Mouse (Mus musculus) heart, embryonic 10.5 days (tissue): ENCODE measurements around the gene Hhat. TPM values are rescaled to one million over a fixed set of nuclear protein-coding genes. Genes with fewer than 3 reads are reported as not detected.

Experiments
- DNase-seq: peaks from one replicate; pipeline ENCODE4 v3.0.0-alpha.2; 2017; ENCODE audit warnings: low spot score
- H3K27ac ChIP-seq: fragments of 300-500 bp; sonication (generic); 2 replicates; pipeline ENCODE4 v1.5.1; 2016; ENCODE audit warnings: mild to moderate bottlenecking
- H3K27me3 ChIP-seq: fragments of 300-500 bp; sonication (generic); 2 replicates; pipeline ENCODE4 v1.6.1; 2016; ENCODE audit warnings: mild to moderate bottlenecking; ENCODE audit not compliant: poor library complexity, insufficient read depth, severe bottlenecking
- H3K36me3 ChIP-seq: fragments of 300-500 bp; sonication (generic); 2 replicates; pipeline ENCODE4 v1.6.1; 2016; ENCODE audit warnings: mild to moderate bottlenecking, moderate library complexity
- H3K4me1 ChIP-seq: fragments of 300-500 bp; sonication (generic); 2 replicates; pipeline ENCODE4 v1.6.1; 2016; ENCODE audit warnings: mild to moderate bottlenecking
- H3K4me3 ChIP-seq: fragments of 300-500 bp; sonication (generic); 2 replicates; pipeline ENCODE4 v1.5.1; 2016; ENCODE audit warnings: mild to moderate bottlenecking, moderate library complexity
- H3K9me3 ChIP-seq: fragments of 300-500 bp; sonication (generic); 2 replicates; pipeline ENCODE4 v1.6.1; 2016; ENCODE audit warnings: mild to moderate bottlenecking, moderate library complexity
- WGBS: fragments of 180-500 bp; shearing (Covaris S2); methylation state at CpG from one replicate; pipeline ENCODE4 v1.1.7; 2016; 5-methylcytosine and 5-hydroxymethylcytosine counted together
- polyA plus RNA-seq: library from polyadenylated mRNA; unstranded; fragments of >200 nt; fragmentation: Nextera tagmentation; extraction: Ambion mirVana; gene quantifications from 2 replicates; pipeline ENCODE4 v1.2.1, GENCODE M21; 2016

Hhat gene
- polyA plus RNA-seq, 1 experiment from 2014 or later, result 6.8 TPM

- WGBS, result 68% methylated on average over 6 of the region's 6 CpGs
- H3K4me3 ChIP-seq, result no peak overlapping the region
- H3K4me1 ChIP-seq, result no peaks in the 10 kb centered on the region
Measured at GRCm38 (mm10) chr1:192457526-192458206, 313.4 kb downstream of the Hhat start.

GRCm38 (mm10) chr1:192457037-192457436 lies 314.0 kb downstream of the Hhat start:
- no peak for DNase-seq
- Histone ChIP-seq H3K4me1 (no peaks in the 10 kb centered on the region), H3K4me3 (no peak overlapping the region), H3K36me3 (no peaks in the 10 kb centered on the region), H3K9me3 (no peaks in the 10 kb centered on the region), H3K27ac (no peak overlapping the region), H3K27me3 (no peaks in the 10 kb centered on the region)
- WGBS, result 51% methylated on average over 3 of the region's 3 CpGs

More at GRCm38 (mm10) chr1:192457526-192458206, 313.4 kb downstream of the Hhat start:
- Histone ChIP-seq H3K27ac (no peak overlapping the region), H3K36me3 (no peaks in the 10 kb centered on the region), H3K27me3 (no peaks in the 10 kb centered on the region), H3K9me3 (no peaks in the 10 kb centered on the region)
- DNase-seq, result peak; percentile 79

- 56% methylated on average over 4 of the region's 4 CpGs for WGBS
- Histone ChIP-seq H3K4me1 (no peaks in the 10 kb centered on the region), H3K27ac (no peak overlapping the region)
Measured at GRCm38 (mm10) chr1:192454981-192455380, 316.0 kb downstream of the Hhat start.

GRCm38 (mm10) chr1:192454501-192454900 lies 316.5 kb downstream of the Hhat start:
- no peaks in the 10 kb centered on the region for H3K27me3 ChIP-seq
- no peaks in the 10 kb centered on the region for H3K36me3 ChIP-seq
- H3K4me3 ChIP-seq, result no peak overlapping the region
- no peaks in the 10 kb centered on the region for H3K4me1 ChIP-seq
- no peaks in the 10 kb centered on the region for H3K9me3 ChIP-seq
- DNase-seq, result no peak
- WGBS, result 44% methylated on average over 1 of the region's 1 CpGs
- no peak overlapping the region for H3K27ac ChIP-seq

More at GRCm38 (mm10) chr1:192454981-192455380, 316.0 kb downstream of the Hhat start:
- H3K36me3 ChIP-seq, result no peaks in the 10 kb centered on the region
- no peak overlapping the region for H3K4me3 ChIP-seq
- no peaks in the 10 kb centered on the region for H3K9me3 ChIP-seq
- no peaks in the 10 kb centered on the region for H3K27me3 ChIP-seq
- no peak for DNase-seq

GRCm38 (mm10) chr1:192451722-192452121 lies 319.3 kb downstream of the Hhat start:
- no peaks in the 10 kb centered on the region for H3K9me3 ChIP-seq
- H3K4me3 ChIP-seq, result no peak overlapping the region
- H3K36me3 ChIP-seq, result no peaks in the 10 kb centered on the region
- H3K27ac ChIP-seq, result no peak overlapping the region
- WGBS, result 58% methylated on average over 4 of the region's 4 CpGs
- no peak for DNase-seq
- 0 out of 2 replicates have a peak, but pooled peaks cover 3% of the 10 kb centered on the region for H3K27me3 ChIP-seq
- H3K4me1 ChIP-seq, result no peaks in the 10 kb centered on the region

- Histone ChIP-seq H3K36me3 (no peaks in the 10 kb centered on the region), H3K9me3 (no peaks in the 10 kb centered on the region), H3K27me3 (0 out of 2 replicates have a peak, but pooled peaks cover 3% of the 10 kb centered on the region)
Measured at GRCm38 (mm10) chr1:192450425-192450824, 320.6 kb downstream of the Hhat start.

GRCm38 (mm10) chr1:192449572-192450351 lies 321.3 kb downstream of the Hhat start:
- 64% methylated on average over 4 of the region's 4 CpGs for WGBS
- Histone ChIP-seq H3K9me3 (no peaks in the 10 kb centered on the region), H3K27me3 (0 out of 2 replicates have a peak, but pooled peaks cover 3% of the 10 kb centered on the region), H3K4me3 (no peak overlapping the region), H3K27ac (no peak overlapping the region), H3K4me1 (no peaks in the 10 kb centered on the region), H3K36me3 (no peaks in the 10 kb centered on the region)
- no peak for DNase-seq

More at GRCm38 (mm10) chr1:192450425-192450824, 320.6 kb downstream of the Hhat start:
- H3K4me3 ChIP-seq, result no peak overlapping the region
- H3K4me1 ChIP-seq, result no peaks in the 10 kb centered on the region
- no peak overlapping the region for H3K27ac ChIP-seq
- DNase-seq, result no peak

- H3K9me3 ChIP-seq, result no peaks in the 10 kb centered on the region
- 91% methylated on average over 1 of the region's 1 CpGs for WGBS
- no peak for DNase-seq
Measured at GRCm38 (mm10) chr1:192448512-192448911, 322.5 kb downstream of the Hhat start.

GRCm38 (mm10) chr1:192447666-192448065 lies 323.4 kb downstream of the Hhat start:
- Histone ChIP-seq H3K9me3 (no peaks in the 10 kb centered on the region), H3K27ac (no peak overlapping the region), H3K4me3 (no peak overlapping the region), H3K36me3 (no peaks in the 10 kb centered on the region), H3K27me3 (0 out of 2 replicates have a peak, but pooled peaks cover 3% of the 10 kb centered on the region), H3K4me1 (no peaks in the 10 kb centered on the region)
- 52% methylated on average over 2 of the region's 2 CpGs for WGBS
- no peak for DNase-seq

More at GRCm38 (mm10) chr1:192448512-192448911, 322.5 kb downstream of the Hhat start:
- Histone ChIP-seq H3K27me3 (0 out of 2 replicates have a peak, but pooled peaks cover 3% of the 10 kb centered on the region), H3K27ac (no peak overlapping the region), H3K36me3 (no peaks in the 10 kb centered on the region), H3K4me1 (no peaks in the 10 kb centered on the region), H3K4me3 (no peak overlapping the region)

Other genes with a start within 250 kb of the Hhat start
- gene Sertad4, start 84.5 kb upstream of the Hhat start, polyA plus RNA-seq, result 7.5 and 11.5 TPM in 2 replicates